Mouse (Mus musculus): ENCODE data around the gene Garnl3.

DNA sequence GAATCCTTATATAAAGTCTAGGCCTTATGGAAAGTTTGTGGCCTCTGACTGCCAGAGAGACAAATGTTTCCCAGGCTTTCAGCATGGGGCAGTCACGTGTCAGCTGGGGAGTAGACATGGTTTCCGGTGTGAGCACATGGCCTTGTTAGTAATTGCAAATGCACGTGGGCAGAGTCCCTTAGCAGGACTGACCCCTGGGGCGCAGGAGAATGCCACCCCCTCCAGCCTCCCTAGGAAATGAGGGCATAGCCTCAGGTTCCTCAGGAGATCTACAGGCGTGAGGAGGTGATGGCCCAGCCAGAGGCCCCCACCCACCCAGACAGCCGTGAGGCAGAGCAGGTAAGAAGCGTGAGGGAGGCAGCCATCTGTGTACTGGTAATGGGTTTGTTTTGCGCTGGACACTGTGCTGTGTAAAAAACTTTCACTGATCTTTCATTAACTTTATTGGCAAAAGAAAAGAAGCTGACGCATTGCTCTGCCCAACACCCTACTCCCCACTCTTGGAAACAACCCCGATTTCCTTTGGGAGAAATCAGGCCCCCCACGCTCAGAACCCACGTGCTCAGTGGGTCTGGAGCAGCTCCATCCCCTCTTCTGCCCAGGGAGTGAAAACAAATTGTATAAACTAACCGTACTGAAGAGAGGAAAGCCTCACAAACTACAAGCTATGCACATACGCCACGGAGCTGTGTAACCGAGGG is 48.6 kb upstream of the Garnl3 start:
- TF ChIP-seq POLR2A (IDR thresholded peaks at IDR 0.05; ENCODE audit: borderline replicate concordance, extremely low read depth, insufficient read depth, insufficient read length, poor library complexity, severe bottlenecking) (no peak), CTCF (IDR thresholded peaks at IDR 0.05; ENCODE audit: borderline replicate concordance, extremely low read depth, insufficient read depth, insufficient read length) (no peak)
